Mouse (Mus musculus) G1E-ER4 (cell line): ENCODE data around the gene Ctdspl2. TPM values are rescaled to one million over a fixed set of nuclear protein-coding genes. Genes with fewer than 3 reads are reported as not detected.

Experiments used
- GATA1 ChIP-seq: IDR thresholded peaks from one replicate; pipeline ENCODE4 v1.8.0; 2012; ENCODE audit warnings: low read length, inconsistent platforms
- polyA plus RNA-seq: library from polyadenylated mRNA; stranded (reverse); fragments of >175 nt; gene quantifications from 2 replicates; pipeline ENCODE4 v1.2.3, GENCODE M21; 2012

Ctdspl2 gene
- 2.8 and 3.8 TPM in 2 replicates for polyA plus RNA-seq

- TF ChIP-seq GATA1: no peak
These were observed at the start of gene Ctdspl2, which contains the start of gene Mageb3 for GRCm38 (mm10) chr2:121955765-121956223. Ctdspl2 (plus strand) TSS chr2:121956001. Mageb3 (minus strand) TSS chr2:121956092.

- no peak for TF ChIP-seq GATA1
These were observed 45.8 kb upstream of the Ctdspl2 start for GRCm38 (mm10) chr2:121909975-121910374.

GRCm38 (mm10) chr2:121916047-121916970 lies 39.5 kb upstream of the Ctdspl2 start:
- TF ChIP-seq GATA1: no peak

GRCm38 (mm10) chr2:121943364-121943763 lies 12.4 kb upstream of the Ctdspl2 start:
- no peak for TF ChIP-seq GATA1

DNA sequence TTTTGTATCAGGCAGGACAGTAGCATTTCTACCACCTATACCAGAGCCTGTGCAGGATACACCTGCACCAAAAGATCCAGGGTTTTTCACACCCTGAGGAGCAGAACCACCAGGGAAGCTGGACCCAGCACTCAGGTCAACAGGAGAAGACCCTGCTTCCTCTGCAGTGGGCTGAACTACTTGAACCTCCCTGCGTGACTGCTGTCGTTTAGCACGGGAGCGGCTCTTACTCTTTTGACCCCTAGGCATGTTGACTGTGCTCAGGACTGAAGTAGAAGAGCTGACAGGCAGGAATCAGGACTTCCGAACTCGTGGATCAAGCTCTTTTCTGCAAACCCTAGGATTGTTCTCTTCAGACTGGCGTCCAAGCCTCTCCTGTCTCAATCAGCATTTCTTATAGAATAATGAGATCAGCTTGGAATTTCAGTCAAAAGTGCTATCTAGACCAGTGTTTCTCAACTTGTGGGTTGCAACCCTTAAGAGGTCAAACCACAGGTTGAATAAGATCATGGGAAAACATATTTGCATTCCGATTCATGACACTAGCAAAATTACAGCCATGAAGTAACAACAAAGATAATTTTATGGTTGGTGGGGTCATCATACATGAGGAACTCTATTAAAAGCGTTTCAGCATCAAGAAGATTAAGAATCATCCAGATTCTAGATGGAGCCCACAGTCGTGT lies 687 bp upstream of the Ctdspl2 start:
- no peak for TF ChIP-seq GATA1

DNA sequence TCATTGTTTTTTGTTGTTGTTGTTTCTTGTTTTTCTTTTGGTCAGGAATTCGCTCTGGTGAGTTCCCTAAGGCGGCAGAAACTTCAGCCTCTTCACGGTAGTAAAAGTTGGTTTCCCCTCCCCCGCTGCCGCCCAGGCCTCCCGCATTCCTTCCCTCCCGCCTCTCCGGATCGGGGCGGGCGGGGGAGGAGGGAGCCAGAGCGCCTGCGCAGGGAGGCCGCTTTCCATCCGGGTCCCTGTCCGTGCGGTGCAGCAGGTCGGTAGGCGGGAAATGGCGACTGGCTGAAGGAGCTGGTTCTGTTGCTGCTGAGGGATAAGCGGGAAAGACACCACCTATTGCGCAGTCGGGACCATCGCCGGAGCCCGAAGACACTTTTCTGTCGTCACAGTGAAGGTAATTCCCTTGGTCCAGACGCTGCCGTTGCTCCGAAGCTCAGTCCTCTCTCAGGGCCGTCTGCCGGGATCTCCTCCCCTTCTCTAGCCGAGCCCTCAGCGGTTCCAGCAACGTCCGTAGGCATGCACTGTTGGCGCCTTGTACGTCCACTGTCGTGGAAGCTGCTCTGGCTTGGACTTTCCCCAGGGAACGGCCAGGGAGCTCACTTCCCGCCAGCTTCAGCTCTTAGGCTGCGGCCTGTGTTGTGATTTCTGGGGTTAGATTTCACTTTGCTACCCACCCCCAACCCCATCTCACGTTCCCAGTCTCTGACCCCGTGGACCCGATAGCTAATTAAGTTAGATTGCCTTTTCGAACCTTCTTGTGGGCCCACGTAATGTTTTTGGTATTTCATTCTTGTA lies 620 bp downstream of the Ctdspl2 start:
- TF ChIP-seq GATA1: no peak

- TF ChIP-seq GATA1: peak; percentile 41
These were observed 1.5 kb downstream of the Ctdspl2 start for GRCm38 (mm10) chr2:121957216-121957792.

DNA sequence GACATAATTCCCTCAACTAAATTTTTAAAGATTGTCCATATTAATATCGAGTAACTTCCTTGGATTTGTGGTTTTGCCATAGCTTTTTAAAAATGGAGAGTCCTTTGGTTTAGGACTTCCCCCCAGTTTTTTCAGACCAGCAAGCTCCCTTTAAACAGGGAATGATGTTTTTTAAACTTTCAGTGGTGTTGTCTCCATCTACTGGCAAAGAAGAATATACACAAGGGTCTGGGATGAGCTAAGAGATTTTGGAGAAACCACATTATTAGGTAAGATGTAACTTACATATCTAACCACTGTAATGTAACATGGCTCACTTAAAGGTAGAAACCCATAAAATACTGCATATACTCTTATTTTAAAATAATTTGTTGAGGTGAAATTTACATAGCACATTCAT lies 39.9 kb downstream of the Ctdspl2 start:
- TF ChIP-seq GATA1: no peak

DNA sequence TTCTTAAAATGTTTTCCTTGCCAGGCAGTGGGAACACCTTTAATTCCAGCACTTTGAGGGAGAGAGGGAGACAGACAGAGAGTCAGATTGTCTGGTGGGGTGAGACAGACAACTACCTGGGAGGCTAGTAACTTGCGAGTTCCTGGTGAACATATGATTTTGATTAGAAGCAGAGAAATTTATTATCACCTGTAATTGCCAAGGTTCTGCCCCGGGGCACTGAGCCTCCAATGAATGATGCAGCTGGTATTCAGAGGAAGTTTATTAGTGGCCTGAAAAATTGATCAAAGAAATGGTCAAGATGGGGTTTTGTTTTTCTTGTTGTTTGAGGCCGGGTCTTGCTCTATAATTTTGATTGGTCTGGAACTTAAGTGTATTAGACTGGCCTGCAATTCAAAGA lies 53.0 kb downstream of the Ctdspl2 start:
- TF ChIP-seq GATA1: no peak

DNA sequence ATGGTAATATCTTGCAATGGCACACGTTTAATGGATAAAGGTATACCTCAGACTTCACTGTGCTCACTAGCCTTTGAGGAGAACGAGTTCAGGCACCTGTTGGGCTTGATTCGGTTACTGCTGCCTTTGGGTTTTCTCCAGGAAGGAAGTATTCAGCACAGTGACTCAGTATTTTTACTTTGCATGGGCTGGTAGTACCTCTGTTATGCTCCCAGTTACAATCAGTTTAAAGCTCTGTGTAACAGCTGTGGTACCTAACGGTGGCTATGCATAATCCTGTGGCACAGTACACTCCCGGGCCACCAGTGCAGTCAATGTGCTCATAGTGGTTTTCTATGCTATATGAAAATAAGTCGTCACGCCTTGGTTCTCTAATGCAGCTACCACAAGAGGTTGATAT lies 55.6 kb downstream of the Ctdspl2 start:
- TF ChIP-seq GATA1: no peak

GRCm38 (mm10) chr2:122018705-122019104 lies 62.9 kb downstream of the Ctdspl2 start:
- TF ChIP-seq GATA1: no peak

GRCm38 (mm10) chr2:122022284-122022683 lies 66.5 kb downstream of the Ctdspl2 start:
- no peak for TF ChIP-seq GATA1

DNA sequence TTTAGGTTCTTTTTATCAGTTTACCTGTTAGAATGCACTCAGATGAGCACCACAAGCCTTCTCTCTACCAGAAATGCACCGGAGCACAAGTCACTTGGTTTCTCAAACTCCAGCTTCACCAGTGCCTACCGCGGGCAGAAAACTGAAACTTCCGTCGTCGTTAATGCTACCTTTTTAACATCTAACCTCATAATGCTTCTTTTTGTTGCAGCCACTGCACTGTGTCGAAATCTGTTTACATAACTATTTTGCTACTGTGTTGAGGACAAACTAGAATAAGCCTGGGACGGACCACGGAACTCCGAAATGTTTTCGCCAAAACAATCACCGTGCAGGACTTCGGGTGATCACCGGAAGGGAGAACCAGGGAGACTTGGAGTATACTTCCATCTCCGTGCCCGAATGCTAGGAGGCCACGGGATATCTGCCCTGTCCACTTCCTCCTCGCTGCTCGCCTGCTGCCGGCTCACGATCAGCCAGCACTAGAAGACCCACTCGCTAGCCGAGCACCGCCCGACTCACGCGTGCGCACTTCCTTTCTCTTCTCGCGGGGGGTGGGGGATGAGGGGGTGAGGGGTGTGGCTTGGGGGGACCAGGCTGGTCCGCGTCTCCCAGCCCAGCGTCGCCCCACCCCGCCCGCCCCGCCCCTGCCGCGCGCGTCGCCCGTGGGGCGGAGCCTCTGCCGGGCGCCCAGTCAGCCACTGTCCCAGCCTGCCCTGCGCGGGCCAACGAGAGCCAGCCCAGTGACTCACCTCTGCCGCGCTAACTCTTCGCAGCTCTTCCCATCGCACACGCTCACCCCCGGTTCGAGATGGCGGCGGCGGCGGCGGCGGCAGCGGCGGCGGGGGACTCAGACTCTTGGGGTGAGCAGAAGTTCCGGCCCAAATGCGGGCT lies 72.3 kb downstream of the Ctdspl2 start, which contains the start of gene Eif3j1:
Gene Eif3j1, plus strand, starts transcription at position 685 of the 894 bp plus-strand sequence.
- no peak for TF ChIP-seq GATA1
